Mouse (Mus musculus): Measurements from ENCODE around the gene Timm8b.
A peak's percentile ranks its signal among the peaks of the same experiment; 100 is the strongest.
"Not testable (repeated sequence)": the region's sequence is repeated elsewhere in the genome, so short reads cannot be mapped to it uniquely, and the experiment has no call there.

Timm8b gene

DNA sequence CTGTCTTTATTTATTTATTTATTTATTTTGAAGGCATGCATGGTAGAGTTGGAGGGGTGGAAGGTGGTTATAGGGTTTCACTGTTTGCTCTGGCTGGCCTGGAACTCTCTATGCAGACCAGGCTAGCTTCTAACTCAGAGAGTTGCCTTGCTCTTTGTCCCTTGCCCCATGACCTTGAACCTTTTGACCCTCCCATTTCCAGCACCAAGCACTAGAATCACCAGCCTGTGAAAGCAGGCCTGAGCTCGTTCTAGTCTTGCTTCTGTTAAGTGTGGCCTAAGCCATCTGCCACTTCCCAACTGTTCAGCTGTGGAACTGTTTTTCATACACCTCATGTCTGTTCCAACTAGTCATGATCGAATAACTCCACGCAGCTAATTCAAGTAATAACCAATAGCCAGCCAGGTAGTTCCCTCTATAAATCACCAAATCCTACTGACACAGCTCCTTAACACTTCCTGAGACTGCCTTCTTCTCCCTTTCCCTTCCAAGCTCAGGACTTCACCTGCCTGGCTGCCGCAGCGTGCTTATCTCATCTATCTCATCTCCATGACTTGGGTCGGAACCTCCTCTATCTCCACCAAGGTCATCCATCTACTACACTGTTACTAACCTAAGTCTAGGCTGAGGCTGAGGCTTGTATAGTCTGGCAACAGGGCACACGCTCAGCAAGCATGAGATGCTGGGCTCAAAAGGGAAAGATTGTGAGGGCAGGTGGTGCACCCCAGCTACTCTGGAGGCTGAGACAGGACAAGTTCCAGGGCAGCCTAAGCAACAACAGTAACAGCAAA is 1.5 kb upstream of the Timm8b start:
- no peak for DNase-seq

- DNase-seq, result no peak
Observed at GRCm38 (mm10) chr9:50603998-50604324, 251 bp downstream of the Timm8b start.

DNA sequence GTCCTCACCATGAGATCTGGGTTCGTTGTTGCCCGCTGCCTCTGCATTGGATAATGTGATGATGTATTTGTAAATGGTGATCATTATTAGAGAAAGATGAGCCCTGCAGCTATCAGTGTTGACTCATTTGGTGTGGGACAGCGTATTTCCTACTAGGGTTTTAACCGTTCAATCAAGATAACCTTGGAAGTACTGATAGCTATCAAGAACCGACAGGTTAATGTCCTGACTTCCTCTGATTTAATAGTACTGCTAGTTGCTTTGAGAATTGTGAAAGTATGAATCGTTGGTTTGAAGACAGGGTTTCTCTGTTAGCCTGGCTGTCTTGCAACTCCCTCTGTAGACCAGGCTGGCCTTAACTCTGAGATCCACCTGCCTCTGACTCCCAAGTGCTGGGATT is 628 bp downstream of the Timm8b start:
- DNase-seq, result no peak

DNA sequence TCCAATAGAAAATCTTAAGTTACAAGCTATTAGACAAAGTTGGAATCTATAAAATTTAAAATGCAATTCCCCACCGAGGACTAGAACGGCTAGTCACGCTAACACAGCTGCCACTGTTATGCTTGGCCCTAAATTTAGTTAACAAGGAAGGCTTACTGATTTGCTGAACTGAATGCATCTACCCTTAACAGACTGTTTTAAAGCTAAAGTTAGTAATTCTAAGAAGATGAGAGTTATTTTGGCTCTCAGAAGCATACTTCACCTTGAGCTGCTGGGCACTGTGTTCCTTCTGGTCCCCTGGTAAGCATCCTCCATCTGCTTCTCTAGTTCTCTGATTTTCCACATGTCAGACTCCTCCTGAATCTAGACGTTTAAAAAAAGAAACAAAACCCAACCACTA is 8.4 kb downstream of the Timm8b start:
- DNase-seq, result no peak

GRCm38 (mm10) chr9:50616161-50616560 is 12.5 kb downstream of the Timm8b start:
- no peak for DNase-seq

DNA sequence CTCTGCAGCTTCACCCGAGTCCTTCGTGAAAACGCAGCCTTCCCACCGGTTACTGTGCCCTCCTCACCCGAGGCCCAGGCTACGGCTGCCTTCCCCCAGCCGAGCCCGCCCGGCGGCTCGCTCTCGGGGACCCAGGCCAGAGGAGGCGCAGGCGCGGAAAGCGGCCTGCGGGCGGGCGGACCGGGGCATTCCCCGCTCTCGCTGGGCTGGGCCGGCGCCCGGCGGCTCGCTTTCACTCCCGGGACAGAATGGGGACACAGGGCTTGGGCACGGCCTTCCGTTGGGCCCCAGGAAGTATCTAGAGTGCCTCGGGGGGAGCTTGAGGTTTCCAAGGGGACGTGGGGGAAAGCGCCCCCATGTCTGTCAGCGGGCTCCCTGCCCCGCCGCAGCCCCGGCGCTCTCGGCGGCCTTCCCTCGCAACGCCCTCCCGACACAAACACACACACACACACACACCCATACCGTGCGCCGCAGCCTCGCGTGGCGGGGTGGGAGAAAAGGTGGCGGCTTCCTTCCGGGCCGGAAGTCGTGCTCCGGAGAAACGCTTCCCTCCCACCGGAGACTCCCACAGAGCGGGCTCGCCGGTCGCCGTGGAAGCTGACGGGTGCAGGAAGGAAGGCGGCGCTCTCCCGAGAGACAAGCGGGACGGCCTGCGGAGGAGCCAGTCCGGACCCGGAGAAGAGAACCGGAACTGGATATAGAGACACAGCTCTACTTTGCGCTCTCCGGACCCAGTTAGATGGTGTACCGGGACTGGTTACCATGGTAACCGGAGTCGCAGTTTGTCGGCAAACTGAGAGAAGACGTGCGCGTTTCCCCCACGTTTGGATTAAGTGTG is 13.3 kb downstream of the Timm8b start, which contains the start of the genes Pih1d2 and Nkapd1:
Gene Pih1d2, plus strand, starts transcription at position 556 of the 838 bp plus-strand sequence.
Gene Nkapd1, minus strand, starts transcription at position 699 of the 838 bp plus-strand sequence.
- DNase-seq, result peak; percentile 83

DNA sequence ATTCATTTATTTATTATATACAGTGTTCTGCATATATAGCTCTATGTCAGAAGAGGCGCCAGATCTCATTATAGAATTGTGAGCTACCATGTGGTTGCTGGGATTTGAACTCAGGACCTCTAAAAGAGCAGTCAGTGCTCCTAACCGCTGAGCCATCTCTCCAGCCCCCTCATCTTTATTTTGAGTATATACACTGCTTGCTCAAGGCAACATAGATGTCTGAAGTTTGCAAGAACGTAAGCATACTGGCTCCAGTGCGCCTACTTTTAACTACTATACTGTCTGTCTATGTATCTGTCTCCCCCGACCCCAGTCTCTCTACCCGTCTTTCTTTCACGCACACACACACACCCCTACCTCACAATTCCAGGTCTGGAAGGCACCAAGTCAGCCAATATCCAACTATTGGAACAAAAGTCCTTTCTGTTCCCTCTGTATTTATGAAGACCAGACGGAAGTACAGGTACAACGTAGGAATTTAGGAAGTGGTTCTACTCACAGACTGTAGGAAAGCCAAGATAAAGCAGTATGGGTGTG is 14.2 kb downstream of the Timm8b start:
- no peak for DNase-seq

DNA sequence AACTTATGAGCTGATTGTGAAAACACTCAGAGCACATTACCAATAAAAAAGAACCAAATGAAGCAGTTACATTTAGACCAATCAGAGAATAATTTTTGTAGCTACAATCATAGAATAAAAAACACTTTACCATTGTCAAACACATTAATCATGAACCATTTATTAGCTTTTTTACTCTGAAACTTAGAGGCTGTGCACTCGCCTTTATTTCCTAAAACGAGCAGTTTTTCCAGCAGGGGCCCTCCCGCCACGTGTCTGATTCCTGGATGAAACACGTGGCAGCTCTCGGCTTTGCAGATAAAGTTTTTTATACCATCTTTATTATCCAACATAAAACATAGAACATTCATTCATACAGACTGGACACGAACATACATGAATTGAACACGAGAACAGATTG is 27.2 kb downstream of the Timm8b start:
- DNase-seq, result not testable (repeated sequence)

DNA sequence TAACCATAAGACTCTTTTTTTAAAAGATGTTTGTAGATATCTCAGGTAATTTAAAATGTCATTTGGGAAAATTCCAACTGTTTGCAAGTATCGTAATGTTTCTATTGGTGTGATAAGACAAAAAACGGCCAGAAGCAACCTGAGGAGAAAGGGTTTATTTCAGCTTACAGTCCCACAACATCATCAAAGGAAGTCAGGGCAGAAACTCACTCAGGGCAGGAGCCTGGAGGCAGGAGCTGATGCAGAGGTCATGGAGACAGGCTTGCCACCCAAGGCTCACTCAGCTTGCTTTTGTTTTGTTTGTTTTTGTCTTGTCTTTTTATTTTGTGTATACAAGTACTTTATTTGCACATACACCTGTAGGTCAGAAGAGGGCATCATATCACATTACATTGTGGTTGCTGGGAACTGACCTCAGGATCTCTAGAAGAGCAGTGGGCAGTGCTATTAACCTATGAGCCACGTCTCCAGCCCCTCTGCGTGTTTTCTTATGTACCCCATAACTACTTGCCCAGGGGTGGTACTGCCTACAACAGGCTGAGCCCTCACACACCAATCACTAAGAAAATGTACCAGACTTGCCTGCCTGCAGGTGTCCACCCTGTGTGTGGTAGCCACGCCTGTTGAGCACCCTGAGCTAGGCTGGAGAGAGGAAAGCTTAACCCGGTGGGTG is 28.4 kb downstream of the Timm8b start:
- no peak for DNase-seq

DNA sequence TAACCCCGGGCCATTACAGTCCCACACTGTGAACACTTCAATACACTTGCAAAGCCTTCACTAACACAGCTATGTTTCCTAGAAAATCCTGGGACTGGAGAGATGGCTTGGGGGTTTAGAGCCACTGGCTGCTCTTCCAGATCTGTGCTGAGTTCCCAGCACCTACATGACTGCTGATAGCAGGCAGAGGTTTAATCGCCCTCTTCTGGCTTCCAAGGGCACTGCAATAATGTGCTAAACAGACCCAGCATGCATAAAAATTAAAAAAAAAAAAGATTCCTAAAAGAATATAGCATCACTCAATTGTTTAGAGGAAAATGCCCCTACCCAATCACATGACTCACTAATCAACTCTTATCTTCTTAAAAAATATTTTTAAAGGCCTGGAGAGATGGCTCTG is 29.3 kb downstream of the Timm8b start:
- no peak for DNase-seq

DNA sequence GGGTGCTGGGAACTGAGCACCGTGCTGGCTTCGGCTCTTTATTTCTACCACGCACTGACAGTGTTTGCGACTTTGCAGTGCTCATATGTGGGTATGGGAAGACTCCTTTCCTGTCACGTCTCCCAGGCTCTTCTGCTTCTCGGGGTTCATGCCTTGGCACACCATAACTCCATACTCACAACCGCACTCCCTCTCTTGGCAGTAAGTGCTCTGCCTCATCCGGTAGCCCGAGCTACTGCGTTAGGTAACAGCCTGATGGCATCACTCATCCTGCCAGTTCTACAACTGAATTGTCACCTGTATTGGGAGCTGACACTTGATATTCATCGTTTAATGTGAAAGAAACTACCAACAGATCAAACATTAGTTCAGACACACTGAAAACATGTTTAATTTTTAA is 30.6 kb downstream of the Timm8b start:
- no peak for DNase-seq

DNA sequence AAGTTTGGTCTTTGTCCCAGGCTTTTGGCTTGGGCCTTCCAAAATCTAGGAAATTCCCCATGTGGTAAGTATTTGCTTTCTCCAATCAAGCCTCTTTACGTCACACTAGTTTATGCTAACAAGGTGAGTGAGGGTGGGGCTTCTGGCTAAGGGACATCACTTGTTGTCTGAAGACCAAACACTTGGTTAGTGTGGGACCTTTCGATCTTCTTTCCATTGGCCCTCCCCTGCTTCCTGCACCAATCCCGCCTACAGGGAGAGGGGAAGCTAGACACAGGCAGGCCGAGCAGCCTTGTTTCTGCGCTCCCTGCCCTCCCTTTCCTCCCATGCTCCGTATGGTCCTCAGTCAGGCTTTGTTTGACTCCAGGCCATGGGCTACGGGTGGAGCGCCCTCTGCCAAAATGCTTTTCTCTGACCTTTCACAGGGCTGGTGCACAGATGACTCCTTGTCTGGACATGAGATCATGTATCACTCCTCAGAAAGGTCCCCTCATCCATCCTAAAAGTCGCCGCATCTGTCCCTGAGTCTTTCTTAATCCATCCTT is 43.2 kb downstream of the Timm8b start:
- no peak for DNase-seq

DNA sequence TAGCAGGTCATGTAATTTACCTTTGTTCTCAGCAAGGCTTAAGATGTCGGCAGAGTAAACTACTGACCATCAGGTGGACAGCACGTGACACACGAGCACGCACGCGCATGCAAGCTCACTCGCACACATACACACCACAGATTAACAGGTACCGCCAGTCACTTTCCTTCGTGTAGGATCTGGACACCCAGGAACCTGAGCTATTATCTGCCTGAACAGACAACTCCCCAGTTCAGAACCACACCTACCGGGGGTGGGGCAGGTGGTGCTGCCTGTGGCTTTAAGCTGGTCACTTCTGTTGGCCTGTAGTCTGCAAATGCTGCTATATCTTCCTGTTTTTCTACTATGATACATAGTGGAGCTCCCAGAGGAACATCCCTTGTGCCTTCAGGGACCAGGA is 46.8 kb downstream of the Timm8b start:
- DNase-seq, result no peak
